Mouse (Mus musculus) intestine, embryonic 15.5 days (tissue): ENCODE data around the gene Srsf7. TPM values are rescaled to one million over a fixed set of nuclear protein-coding genes. Genes with fewer than 3 reads are reported as not detected.

Experiments
- ATAC-seq: fragments of 200-750 bp; cut with Nextera tagmentation; 2 replicates; pipeline ENCODE4 v1.8.0; 2017; ENCODE audit warnings: moderate TSS enrichment, moderate library complexity
- H3K27ac ChIP-seq: fragments of 300-500 bp; sonication (generic); 2 replicates; pipeline ENCODE4 v1.5.1; 2015; ENCODE audit warnings: mild to moderate bottlenecking, inconsistent platforms
- H3K27me3 ChIP-seq: fragments of 300-500 bp; sonication (generic); replicated peaks from 2 replicates; pipeline ENCODE4 v1.6.1; 2015; ENCODE audit warnings: inconsistent platforms
- H3K36me3 ChIP-seq: fragments of 300-500 bp; sonication (generic); 2 replicates; pipeline ENCODE4 v1.6.1; 2015; ENCODE audit warnings: inconsistent platforms
- H3K4me1 ChIP-seq: fragments of 300-500 bp; sonication (generic); replicated peaks from 2 replicates; pipeline ENCODE4 v1.6.1; 2015; ENCODE audit warnings: inconsistent platforms
- H3K4me2 ChIP-seq: fragments of 300-500 bp; sonication (generic); replicated peaks from 2 replicates; pipeline ENCODE4 v1.6.1; 2015; ENCODE audit warnings: mild to moderate bottlenecking, inconsistent platforms
- H3K4me3 ChIP-seq: fragments of 300-500 bp; sonication (generic); replicated peaks from 2 replicates; pipeline ENCODE4 v1.5.1; 2015; ENCODE audit warnings: inconsistent platforms
- H3K9ac ChIP-seq: fragments of 300-500 bp; sonication (generic); 2 replicates; pipeline ENCODE4 v1.6.1; 2015; ENCODE audit warnings: inconsistent platforms
- H3K9me3 ChIP-seq: fragments of 300-500 bp; sonication (generic); 2 replicates; pipeline ENCODE4 v1.6.1; 2016; ENCODE audit warnings: inconsistent platforms
- WGBS: fragments of 180-500 bp; shearing (Covaris S2); methylation state at CpG from one replicate; pipeline ENCODE4 v1.1.7; 2015; 5-methylcytosine and 5-hydroxymethylcytosine counted together
- polyA plus RNA-seq: library from polyadenylated mRNA; unstranded; fragments of >200 nt; fragmentation: Nextera tagmentation; extraction: Ambion mirVana; gene quantifications from 2 replicates; pipeline ENCODE4 v1.2.1, GENCODE M21; 2015

Srsf7 gene
- polyA plus RNA-seq, 1 experiment from 2014 or later: 569 TPM

GRCm38 (mm10) chr17:80168425-80169182 is 38.5 kb downstream of the Srsf7 start:
- Histone ChIP-seq H3K9me3 (no peaks in the 10 kb centered on the region), H3K9ac (no peak overlapping the region), H3K36me3 (no peaks in the 10 kb centered on the region), H3K4me2 (peak overlapping the region; percentile 44), H3K27me3 (no peaks in the 10 kb centered on the region), H3K4me1 (peaks cover 9% of the 10 kb centered on the region; the same call in 1 of the 2 replicates), H3K27ac (peak overlapping the region; percentile 52; the same call in 1 of the 2 replicates), H3K4me3 (peak overlapping the region; percentile 1; the same call in 1 of the 2 replicates)
- ATAC-seq: peak; percentile 73
- 25% methylated on average over 16 of the region's 16 CpGs for WGBS

- no peak overlapping the region for H3K4me3 ChIP-seq
- H3K4me2 ChIP-seq: peak overlapping the region; percentile 44; the same call in 1 of the 2 replicates
- 48% methylated on average over 7 of the region's 7 CpGs for WGBS
- peak; percentile 49 for ATAC-seq
- peaks cover 9% of the 10 kb centered on the region; the same call in 1 of the 2 replicates for H3K4me1 ChIP-seq
- H3K36me3 ChIP-seq: no peaks in the 10 kb centered on the region
- no peak overlapping the region for H3K27ac ChIP-seq
- no peaks in the 10 kb centered on the region for H3K27me3 ChIP-seq
- no peaks in the 10 kb centered on the region for H3K9me3 ChIP-seq
- no peak overlapping the region for H3K9ac ChIP-seq
These were observed 39.3 kb downstream of the Srsf7 start for GRCm38 (mm10) chr17:80167851-80168251.

- no peaks in the 10 kb centered on the region for H3K27me3 ChIP-seq
- WGBS: 72% methylated on average over 4 of the region's 4 CpGs
- no peak overlapping the region for H3K4me2 ChIP-seq
- H3K27ac ChIP-seq: no peak overlapping the region
- no peaks in the 10 kb centered on the region for H3K9me3 ChIP-seq
- H3K9ac ChIP-seq: no peak overlapping the region
- peaks cover 9% of the 10 kb centered on the region; the same call in 1 of the 2 replicates for H3K4me1 ChIP-seq
- no peak for ATAC-seq
- H3K36me3 ChIP-seq: no peaks in the 10 kb centered on the region
- no peak overlapping the region for H3K4me3 ChIP-seq
These were observed 39.7 kb downstream of the Srsf7 start for GRCm38 (mm10) chr17:80167436-80167835.

- H3K4me3 ChIP-seq: no peak overlapping the region
- no peak for ATAC-seq
- no peak overlapping the region for H3K4me2 ChIP-seq
- no peaks in the 10 kb centered on the region for H3K36me3 ChIP-seq
- WGBS: 88% methylated on average over 6 of the region's 6 CpGs
- H3K9me3 ChIP-seq: no peaks in the 10 kb centered on the region
- no peak overlapping the region for H3K27ac ChIP-seq
- no peak overlapping the region for H3K9ac ChIP-seq
- H3K27me3 ChIP-seq: no peaks in the 10 kb centered on the region
- H3K4me1 ChIP-seq: peaks cover 9% of the 10 kb centered on the region; the same call in 1 of the 2 replicates
These were observed 40.8 kb downstream of the Srsf7 start for GRCm38 (mm10) chr17:80166346-80166745.

GRCm38 (mm10) chr17:80165741-80166140 is 41.4 kb downstream of the Srsf7 start:
- H3K27ac ChIP-seq: 0 out of 2 replicates have a peak overlapping the region, but pooled peaks have one; percentile 13
- no peaks in the 10 kb centered on the region for H3K36me3 ChIP-seq
- 52% methylated on average over 6 of the region's 6 CpGs for WGBS
- no peak for ATAC-seq
- no peak overlapping the region for H3K9ac ChIP-seq
- H3K4me3 ChIP-seq: no peak overlapping the region
- H3K27me3 ChIP-seq: no peaks in the 10 kb centered on the region
- H3K4me1 ChIP-seq: peaks cover 9% of the 10 kb centered on the region; the same call in 1 of the 2 replicates
- H3K9me3 ChIP-seq: no peaks in the 10 kb centered on the region
- H3K4me2 ChIP-seq: no peak overlapping the region

GRCm38 (mm10) chr17:80163991-80164390 is 43.1 kb downstream of the Srsf7 start:
- 71% methylated on average over 8 of the region's 8 CpGs for WGBS
- ATAC-seq: no peak

GRCm38 (mm10) chr17:80160454-80160853 is 46.7 kb downstream of the Srsf7 start:
- 44% methylated on average over 5 of the region's 5 CpGs for WGBS
- no peak overlapping the region for H3K9ac ChIP-seq
- H3K4me1 ChIP-seq: no peaks in the 10 kb centered on the region; the same call in 1 of the 2 replicates
- H3K27ac ChIP-seq: no peak overlapping the region
- no peaks in the 10 kb centered on the region for H3K9me3 ChIP-seq
- no peaks in the 10 kb centered on the region for H3K27me3 ChIP-seq
- no peak for ATAC-seq
- H3K36me3 ChIP-seq: no peaks in the 10 kb centered on the region
- no peak overlapping the region for H3K4me2 ChIP-seq
- no peak overlapping the region for H3K4me3 ChIP-seq

More at GRCm38 (mm10) chr17:80163991-80164390, 43.1 kb downstream of the Srsf7 start:
- Histone ChIP-seq H3K9me3 (no peaks in the 10 kb centered on the region), H3K27me3 (no peaks in the 10 kb centered on the region), H3K27ac (no peak overlapping the region), H3K36me3 (no peaks in the 10 kb centered on the region), H3K4me2 (no peak overlapping the region), H3K4me3 (no peak overlapping the region), H3K4me1 (peaks cover 9% of the 10 kb centered on the region; the same call in 1 of the 2 replicates), H3K9ac (no peak overlapping the region)

- no peaks in the 10 kb centered on the region for H3K9me3 ChIP-seq
- H3K36me3 ChIP-seq: no peaks in the 10 kb centered on the region
- no peak overlapping the region for H3K27ac ChIP-seq
- no peak overlapping the region for H3K9ac ChIP-seq
- H3K4me1 ChIP-seq: no peaks in the 10 kb centered on the region
- no peak overlapping the region for H3K4me2 ChIP-seq
- 87% methylated on average over 6 of the region's 6 CpGs for WGBS
- ATAC-seq: no peak
- H3K27me3 ChIP-seq: no peaks in the 10 kb centered on the region
- no peak overlapping the region for H3K4me3 ChIP-seq
These were observed 49.6 kb downstream of the Srsf7 start for GRCm38 (mm10) chr17:80157489-80157888.

- H3K27me3 ChIP-seq: no peaks in the 10 kb centered on the region
- no peak for ATAC-seq
- no peaks in the 10 kb centered on the region for H3K4me1 ChIP-seq
- H3K36me3 ChIP-seq: no peaks in the 10 kb centered on the region
- WGBS: 88% methylated on average over 8 of the region's 8 CpGs
- no peak overlapping the region for H3K4me2 ChIP-seq
- H3K9ac ChIP-seq: no peak overlapping the region
- no peak overlapping the region for H3K27ac ChIP-seq
- H3K4me3 ChIP-seq: no peak overlapping the region
- no peaks in the 10 kb centered on the region for H3K9me3 ChIP-seq
These were observed 50.2 kb downstream of the Srsf7 start for GRCm38 (mm10) chr17:80156905-80157304.

GRCm38 (mm10) chr17:80153631-80154030 is 53.5 kb downstream of the Srsf7 start:
- WGBS: 61% methylated on average over 2 of the region's 2 CpGs
- no peaks in the 10 kb centered on the region for H3K4me1 ChIP-seq
- no peaks in the 10 kb centered on the region for H3K27me3 ChIP-seq
- no peak overlapping the region for H3K4me2 ChIP-seq
- H3K9ac ChIP-seq: no peak overlapping the region
- H3K9me3 ChIP-seq: no peaks in the 10 kb centered on the region
- H3K27ac ChIP-seq: no peak overlapping the region
- no peaks in the 10 kb centered on the region for H3K36me3 ChIP-seq
- no peak for ATAC-seq
- no peak overlapping the region for H3K4me3 ChIP-seq

GRCm38 (mm10) chr17:80152767-80153630 is 54.1 kb downstream of the Srsf7 start:
- H3K9ac ChIP-seq: no peak overlapping the region
- 0 out of 2 replicates have a peak, but pooled peaks cover under 1% of the 10 kb centered on the region for H3K4me1 ChIP-seq
- no peak overlapping the region for H3K4me3 ChIP-seq
- no peaks in the 10 kb centered on the region for H3K36me3 ChIP-seq
- no peaks in the 10 kb centered on the region for H3K27me3 ChIP-seq
- H3K4me2 ChIP-seq: no peak overlapping the region
- H3K9me3 ChIP-seq: no peaks in the 10 kb centered on the region
- no peak for ATAC-seq
- 60% methylated on average over 12 of the region's 12 CpGs for WGBS
- no peak overlapping the region for H3K27ac ChIP-seq

GRCm38 (mm10) chr17:80151353-80151752 is 55.8 kb downstream of the Srsf7 start:
- Histone ChIP-seq H3K4me3 (no peak overlapping the region), H3K27me3 (no peaks in the 10 kb centered on the region), H3K4me1 (0 out of 2 replicates have a peak, but pooled peaks cover 3% of the 10 kb centered on the region), H3K4me2 (no peak overlapping the region), H3K9ac (no peak overlapping the region), H3K27ac (no peak overlapping the region), H3K36me3 (no peaks in the 10 kb centered on the region), H3K9me3 (no peaks in the 10 kb centered on the region)
- WGBS: 34% methylated on average over 5 of the region's 5 CpGs
- 0 out of 2 replicates have a peak, but pooled peaks have one; percentile 55 for ATAC-seq
